Mouse (Mus musculus) left cerebral cortex, postnatal 14 days (tissue): Measurements from ENCODE around the gene Pdxp. TPM values are rescaled to one million over a fixed set of nuclear protein-coding genes. Genes with fewer than 3 reads are reported as not detected.
A peak's percentile ranks its signal among the peaks of the same experiment; 100 is the strongest.

ENCODE experiments used
- DNase-seq, 2 experiments: peaks; one replicate each; pipeline ENCODE4 v3.0.0; 2021 to 2022; ENCODE audit warnings: low spot score in 2 of 2, mixed read lengths in 1 of 2
- intact Hi-C: fragments of 180-260 bp; cut with DNase I; formaldehyde crosslinking; loops from one replicate; pipeline ENCODE4 v1.15.1; 2025
- total RNA-seq, 2 experiments: library from RNA; stranded (reverse); gene quantifications; 2 replicates each; pipeline ENCODE4 v1.2.3; 2021

The Pdxp gene
- total RNA-seq, 2 experiments from 2014 or later = 167 to 179 TPM

DNA sequence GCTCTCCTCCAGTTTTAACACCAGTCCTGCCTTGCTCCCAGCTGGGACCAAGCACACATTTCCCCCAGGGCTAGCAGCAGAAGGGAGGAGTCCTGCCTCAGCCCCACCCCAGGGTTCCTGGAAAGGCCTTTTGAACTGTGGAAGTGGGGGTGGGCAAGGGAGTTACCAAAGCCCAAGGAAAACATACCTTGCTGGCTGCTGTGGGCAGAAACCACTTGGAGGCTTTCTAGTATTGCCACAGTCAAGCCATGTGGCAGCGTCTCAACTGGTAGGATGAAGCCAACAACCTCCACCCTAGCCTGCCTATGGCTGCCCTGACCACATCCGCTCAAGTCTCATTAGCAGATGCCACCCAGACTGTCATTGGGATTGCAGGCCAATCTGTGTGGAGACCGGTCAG, 17.6 kb upstream of the Pdxp start:
- intact Hi-C loops = no loop called here

DNA sequence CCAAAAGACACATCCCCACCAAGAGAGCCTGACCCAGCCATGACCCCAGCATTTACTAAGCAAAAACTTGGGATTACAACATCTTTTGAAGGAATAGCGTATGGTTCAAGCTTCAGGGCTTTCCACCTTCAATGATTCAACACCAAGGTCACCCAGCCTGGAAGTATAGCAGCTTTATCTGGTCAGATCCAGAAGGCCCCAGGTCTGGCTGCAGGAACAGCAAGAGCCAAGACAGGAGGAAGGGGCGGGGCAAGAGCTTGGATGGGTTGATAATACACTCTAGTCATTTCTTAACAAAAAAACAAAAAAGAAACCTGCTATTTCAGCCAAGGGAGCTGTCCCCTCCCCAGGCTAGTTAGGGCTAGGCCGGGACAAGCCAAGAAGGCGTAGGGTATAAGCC, 16.2 kb upstream of the Pdxp start:
- no peak for DNase-seq
- intact Hi-C loops = no loop called here

More for the DNA sequence above, 17.6 kb upstream of the Pdxp start:
- DNase-seq = no peak

- intact Hi-C loops = no loop called here
- DNase-seq = no peak
These were observed 15.2 kb upstream of the Pdxp start for GRCm38 (mm10) chr15:78898507-78899001.

DNA sequence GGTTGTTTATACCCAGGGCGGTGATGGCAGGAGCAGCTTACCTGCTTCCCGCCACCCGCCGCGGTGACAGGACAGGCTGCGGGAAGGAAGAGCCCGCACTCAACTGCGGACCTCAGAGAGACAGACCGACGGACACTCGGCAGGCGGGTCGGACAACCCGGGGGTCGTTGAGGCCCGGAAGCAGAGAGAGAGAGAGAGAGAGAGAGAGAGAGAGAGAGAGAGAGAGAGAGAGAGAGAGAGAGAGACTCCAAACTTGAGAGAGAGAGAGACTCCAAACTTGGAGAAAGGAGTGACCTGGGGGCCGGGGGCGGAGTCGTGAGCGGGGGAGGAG, 14.3 kb upstream of the Pdxp start, which contains the start of gene Gm49510:
Gene Gm49510 (plus strand): TSS at position 259 of the 331 bp plus-strand sequence.
- no peak for DNase-seq
- intact Hi-C loops = no loop called here

- DNase-seq = peak in 1 of 2 experiments; percentile 60
- intact Hi-C loops = no loop called here
These were observed 13.8 kb upstream of the Pdxp start, which contains the start of gene Sh3bp1 for GRCm38 (mm10) chr15:78899740-78900584. Gene Sh3bp1, plus strand, starts transcription at chr15:78899768.

GRCm38 (mm10) chr15:78900585-78901421, 12.9 kb upstream of the Pdxp start:
- intact Hi-C loops = no loop called here
- DNase-seq = no peak

DNA sequence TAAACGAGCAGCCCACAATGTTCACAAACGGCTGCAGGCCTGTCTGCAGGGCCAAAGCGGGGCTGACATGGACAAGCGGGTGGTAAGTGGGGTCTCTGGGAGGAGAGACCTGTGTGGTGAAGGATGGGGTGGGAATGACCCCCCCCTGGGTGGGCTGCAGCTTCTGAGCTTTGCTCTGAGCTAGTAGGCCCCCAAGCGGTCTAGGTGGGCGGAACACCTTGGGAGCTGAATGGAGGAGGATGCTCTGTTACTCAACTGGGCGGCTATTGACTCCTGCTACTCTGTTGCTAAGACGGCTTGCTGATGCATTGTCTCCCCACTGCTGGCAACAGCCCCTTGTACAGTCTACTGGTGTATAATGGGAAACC, 12.3 kb upstream of the Pdxp start:
- DNase-seq = no peak
- intact Hi-C loops = no loop called here

DNA sequence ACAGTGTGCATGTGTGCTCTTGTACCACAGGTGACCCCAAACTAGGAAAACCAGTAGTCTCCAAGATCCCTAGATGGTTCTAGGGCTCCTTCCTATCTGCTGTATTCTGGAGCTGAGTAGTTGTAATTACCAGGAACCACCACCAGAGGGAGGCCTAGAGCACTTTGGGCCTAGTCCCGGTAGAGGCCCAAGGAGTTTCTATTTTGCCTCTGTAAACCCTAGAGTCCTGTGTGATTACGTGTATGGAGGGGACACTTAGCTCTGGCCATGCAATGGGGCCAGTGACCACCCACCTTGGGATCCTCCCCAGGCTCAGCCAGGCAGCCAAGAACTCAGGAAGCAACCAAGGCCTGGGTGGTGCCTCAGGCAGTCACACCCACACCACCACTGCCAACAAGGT, 10.5 kb upstream of the Pdxp start:
- DNase-seq = peak; percentile 84 to 86
- intact Hi-C loops = no loop called here

GRCm38 (mm10) chr15:78908399-78908798, 5.3 kb upstream of the Pdxp start:
- no peak for DNase-seq
- intact Hi-C loops = no loop called here

- no peak for DNase-seq
- intact Hi-C loops = no loop called here
These were observed 4.7 kb upstream of the Pdxp start for GRCm38 (mm10) chr15:78908982-78909381.

- intact Hi-C loops = no loop called here
- peak in 1 of 2 experiments; percentile 60 for DNase-seq
These were observed 1.7 kb upstream of the Pdxp start for GRCm38 (mm10) chr15:78912040-78912439.

GRCm38 (mm10) chr15:78914091-78914822, 538 bp downstream of the Pdxp start:
- DNase-seq = peak; percentile 52 to 64
- intact Hi-C loops = loop anchor here (2.0 kb wide), 1 partner anchor 29 kb away; no protein-coding TSS in a partner anchor

GRCm38 (mm10) chr15:78914823-78915659, 1.3 kb downstream of the Pdxp start:
- intact Hi-C loops = loop anchor here (2.0 kb wide), 1 partner anchor 28 kb away; no protein-coding TSS in a partner anchor
- no peak for DNase-seq

DNA sequence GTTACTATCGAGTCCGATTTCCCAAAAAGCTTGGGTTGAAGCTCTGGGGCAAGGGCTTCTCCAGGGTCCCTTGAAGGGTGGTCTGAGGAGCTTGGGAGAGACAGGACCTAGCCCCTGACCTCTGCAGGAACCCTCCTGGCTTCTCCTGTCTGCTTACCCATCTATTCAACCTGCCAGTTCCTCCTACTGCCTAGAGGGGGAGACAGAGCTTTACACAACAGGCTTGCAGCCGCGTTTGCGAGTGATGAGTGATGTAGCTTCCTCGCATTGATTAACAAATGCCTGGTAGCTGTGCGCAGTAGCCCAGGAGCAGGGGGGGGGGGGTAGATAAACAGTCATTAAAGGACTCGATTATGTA, 1.9 kb downstream of the Pdxp start:
- intact Hi-C loops = loop anchor here (2.0 kb wide), 1 partner anchor 27 kb away; no protein-coding TSS in a partner anchor
- DNase-seq = peak; percentile 76 to 92

- peak in 1 of 2 experiments; percentile 55 for DNase-seq
- intact Hi-C loops = no loop called here
These were observed 2.5 kb downstream of the Pdxp start for GRCm38 (mm10) chr15:78916052-78916826.

DNA sequence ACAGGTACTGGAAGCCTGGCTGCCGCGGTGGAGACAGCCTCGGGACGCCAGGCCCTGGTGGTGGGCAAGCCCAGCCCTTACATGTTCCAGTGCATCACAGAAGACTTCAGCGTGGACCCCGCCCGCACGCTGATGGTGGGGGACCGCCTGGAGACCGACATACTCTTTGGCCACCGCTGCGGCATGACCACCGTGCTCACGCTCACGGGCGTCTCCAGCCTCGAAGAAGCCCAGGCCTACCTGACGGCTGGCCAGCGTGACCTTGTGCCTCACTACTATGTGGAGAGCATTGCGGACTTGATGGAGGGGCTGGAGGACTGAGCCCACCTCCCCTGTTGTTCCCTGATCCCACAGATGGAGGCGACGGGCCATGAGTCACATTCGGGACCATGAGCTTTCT, 4.4 kb downstream of the Pdxp start:
- DNase-seq = no peak
- intact Hi-C loops = no loop called here

DNA sequence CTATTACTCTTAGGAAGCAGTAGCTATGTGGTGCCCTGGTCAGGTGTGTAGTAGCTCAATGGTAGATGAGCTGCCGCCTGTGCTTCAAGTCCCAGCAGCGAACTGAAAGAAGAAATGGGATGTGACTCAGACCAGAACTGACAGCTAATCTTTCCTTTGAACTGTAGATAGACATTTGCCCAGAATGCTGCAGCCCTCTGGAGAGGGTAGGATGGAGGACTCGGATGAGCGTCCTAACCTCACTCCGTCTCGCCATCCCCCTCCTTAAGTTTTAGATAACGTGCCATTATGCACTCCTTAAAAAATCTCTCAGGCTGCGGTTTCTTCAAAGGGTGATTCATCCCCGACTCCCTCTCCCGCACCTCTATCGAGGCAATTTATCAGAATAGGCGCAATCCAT, 6.2 kb downstream of the Pdxp start:
- no peak for DNase-seq
- intact Hi-C loops = no loop called here

- no peak for DNase-seq
- intact Hi-C loops = no loop called here
These were observed 9.0 kb downstream of the Pdxp start for GRCm38 (mm10) chr15:78922700-78923099.
